Mouse (Mus musculus) left cerebral cortex, adult 6 months (tissue): ENCODE data around the gene Cdyl. TPM values are rescaled to one million over a fixed set of nuclear protein-coding genes. Genes with fewer than 3 reads are reported as not detected.

Experiments used
- long read RNA-seq, 2 experiments: library from polyadenylated mRNA; unstranded; transcript quantifications; one replicate each; pipeline ENCODE4 v2.0.0; 2019 to 2020
- polyA plus RNA-seq: library from polyadenylated mRNA; unstranded; fragments of <200 nt; fragmentation: Nextera tagmentation; gene quantifications from 2 replicates; pipeline ENCODE4 v1.2.3, GENCODE M21; 2021

Cdyl gene
- polyA plus RNA-seq = 3.7 and 8.3 TPM in 2 replicates
- long read RNA-seq, experiment 1, partial matches to known transcripts = 1 of 5 reads
- long read RNA-seq, experiment 1, other reads (novel, unspliced or antisense) = 1 of 5 reads
- long read RNA-seq, experiment 2, partial matches to known transcripts = 4 of 10 reads
- long read RNA-seq, experiment 2, other reads (novel, unspliced or antisense) = 4 of 10 reads

DNA sequence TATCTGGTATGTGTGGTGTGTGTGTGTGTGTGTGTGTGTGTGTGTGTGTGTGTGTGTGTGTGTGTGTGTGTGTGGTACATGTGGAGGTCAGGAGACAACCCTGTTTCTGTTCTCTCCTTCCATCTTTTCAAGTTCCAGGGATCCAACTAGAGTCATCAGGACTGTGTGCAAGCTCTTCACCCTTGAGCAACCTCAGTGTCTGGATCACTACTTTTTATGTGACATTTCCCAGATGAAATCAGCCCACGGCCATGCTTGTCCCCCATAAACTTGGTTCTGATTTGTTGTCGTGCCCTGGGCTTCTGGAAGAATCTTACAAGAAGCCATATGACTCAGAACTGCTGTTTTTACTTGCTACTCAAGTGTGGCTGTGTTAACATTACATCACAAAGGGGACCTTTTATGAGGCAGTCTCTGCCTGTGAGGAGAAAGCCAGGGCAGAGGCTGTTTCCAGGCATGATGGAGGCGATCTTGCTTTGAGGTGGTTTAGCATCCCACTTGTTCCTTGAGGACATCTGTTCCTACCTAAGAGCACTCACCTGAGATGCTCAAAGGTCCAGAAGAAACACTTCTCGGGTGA, at the start of gene Cdyl:
TSS of gene Cdyl (plus strand) at position 428 of the 580 bp plus-strand sequence.

DNA sequence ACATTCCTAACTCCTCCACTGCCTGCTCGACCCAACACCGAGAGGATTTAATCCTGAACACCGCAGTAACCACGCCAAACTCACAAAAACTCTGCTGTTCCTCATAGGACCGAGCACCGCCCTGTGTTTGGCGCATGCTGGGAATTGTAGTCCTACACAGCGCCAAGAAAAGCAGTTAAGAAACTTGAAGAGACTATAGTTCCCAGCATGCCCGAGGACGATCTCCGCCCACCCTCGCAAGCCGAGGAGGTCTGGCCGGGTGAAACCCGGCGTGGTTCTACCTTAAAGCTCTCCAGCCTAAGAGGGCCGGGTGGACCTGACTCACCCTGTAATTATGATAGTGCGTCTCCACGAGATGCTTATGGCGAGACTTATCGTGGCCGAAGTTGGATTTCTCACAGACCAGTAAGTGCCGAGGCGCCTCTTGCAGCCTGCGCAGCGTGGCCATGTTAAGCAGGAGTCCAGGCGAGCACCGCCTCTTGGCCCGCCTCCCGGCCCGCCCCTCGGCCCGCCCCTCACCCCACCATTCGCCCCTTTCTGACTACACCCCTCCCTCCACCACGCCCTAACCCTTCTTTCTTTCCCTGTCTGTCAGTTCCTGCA, 246.3 kb downstream of the Cdyl start, which contains the start of gene Rpp40:
TSS of gene Rpp40 (minus strand) at position 481 of the 603 bp plus-strand sequence.

Other genes with a start within 250 kb of the Cdyl start
- 8.0 and 10.2 TPM in 2 replicates for gene Rpp40, start 246.5 kb downstream of the Cdyl start, polyA plus RNA-seq